Mouse (Mus musculus): ENCODE measurements around the gene Fh1. TPM values are rescaled to one million over a fixed set of nuclear protein-coding genes. Genes with fewer than 3 reads are reported as not detected.

Gene Fh1
- polyA plus RNA-seq, 1 experiment from 2014 or later = 162 TPM

- no peak overlapping the region for H3K9ac ChIP-seq (ENCODE audit: low read depth, low read length)
- TF ChIP-seq CTCF (IDR thresholded peaks at IDR 0.05; ENCODE audit: low read depth) = no peak
- no peaks in the 10 kb centered on the region for H3K27me3 ChIP-seq (ENCODE audit: insufficient read depth, low read length)
- 96% methylated on average over 6 of the region's 6 CpGs for WGBS
- no peaks in the 10 kb centered on the region for H3K4me1 ChIP-seq (replicated peaks; ENCODE audit: insufficient read depth, low read length)
- no peak for ATAC-seq (replicated peaks; ENCODE audit: low FRiP score, low read depth)
- H3K9me3 ChIP-seq (replicated peaks; ENCODE audit: low read length) = no peaks in the 10 kb centered on the region
- DNase-seq (ENCODE audit: low spot score) = no peak
- H3K4me2 ChIP-seq (ENCODE audit: low read length) = no peak overlapping the region
- H3K27ac ChIP-seq = no peak overlapping the region
- peaks cover 50% of the 10 kb centered on the region for H3K36me3 ChIP-seq (ENCODE audit: insufficient read depth, low read length)
- no peak overlapping the region for H3K4me3 ChIP-seq (replicated peaks; ENCODE audit: low read depth, low read length)
Measured at GRCm38 (mm10) chr1:175607308-175607707, 18.1 kb downstream of the Fh1 start.

- Histone ChIP-seq H3K9ac (ENCODE audit: low read depth, low read length) (no peak overlapping the region), H3K9me3 (replicated peaks; ENCODE audit: low read length) (no peaks in the 10 kb centered on the region), H3K27me3 (ENCODE audit: insufficient read depth, low read length) (no peaks in the 10 kb centered on the region), H3K4me1 (replicated peaks; ENCODE audit: insufficient read depth, low read length) (no peaks in the 10 kb centered on the region), H3K4me3 (replicated peaks; ENCODE audit: low read depth, low read length) (no peak overlapping the region), H3K36me3 (ENCODE audit: insufficient read depth, low read length) (peaks cover 41% of the 10 kb centered on the region), H3K4me2 (ENCODE audit: low read length) (no peak overlapping the region), H3K27ac (no peak overlapping the region)
- 62% methylated on average over 6 of the region's 6 CpGs for WGBS
- DNase-seq (ENCODE audit: low spot score) (peak; percentile 27), ATAC-seq (replicated peaks; ENCODE audit: low FRiP score, low read depth) (no peak)
- peak; percentile 54 for TF ChIP-seq CTCF (IDR thresholded peaks at IDR 0.05; ENCODE audit: low read depth)
Measured at GRCm38 (mm10) chr1:175603390-175603789, 22.0 kb downstream of the Fh1 start.

- no peak overlapping the region for H3K4me3 ChIP-seq (replicated peaks; ENCODE audit: low read depth, low read length)
- TF ChIP-seq CTCF (IDR thresholded peaks at IDR 0.05; ENCODE audit: low read depth) = no peak
- H3K36me3 ChIP-seq (ENCODE audit: insufficient read depth, low read length) = peaks cover 30% of the 10 kb centered on the region
- 87% methylated on average over 11 of the region's 11 CpGs for whole genome bisulfite sequencing
- ATAC-seq (replicated peaks; ENCODE audit: low FRiP score, low read depth) = no peak
- no peak overlapping the region for H3K27ac ChIP-seq
- H3K9ac ChIP-seq (ENCODE audit: low read depth, low read length) = no peak overlapping the region
- no peaks in the 10 kb centered on the region for H3K9me3 ChIP-seq (replicated peaks; ENCODE audit: low read length)
- H3K4me1 ChIP-seq (replicated peaks; ENCODE audit: insufficient read depth, low read length) = no peaks in the 10 kb centered on the region
- no peak for DNase-seq (ENCODE audit: low spot score)
- H3K27me3 ChIP-seq (ENCODE audit: insufficient read depth, low read length) = no peaks in the 10 kb centered on the region
- no peak overlapping the region for H3K4me2 ChIP-seq (ENCODE audit: low read length)
Measured at GRCm38 (mm10) chr1:175602231-175602630, 23.2 kb downstream of the Fh1 start.

DNA sequence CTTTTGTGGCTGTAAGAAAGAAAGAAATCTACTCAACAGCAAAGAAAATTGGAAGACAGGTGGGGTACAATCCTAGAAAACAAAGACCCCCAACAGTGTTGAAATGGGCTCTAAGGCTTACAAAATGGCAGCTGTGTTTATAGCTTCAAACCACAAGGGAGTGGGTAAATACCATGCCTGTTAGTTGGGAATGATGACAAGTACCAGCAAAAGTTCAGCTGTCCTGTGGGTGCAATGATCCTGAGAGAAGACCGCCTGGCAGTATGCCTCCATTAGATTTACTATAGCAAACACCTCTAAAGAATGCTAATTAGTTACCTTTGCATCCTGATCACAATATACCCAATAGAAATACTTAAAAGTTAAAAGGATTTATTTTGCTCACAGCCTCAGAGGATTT lies 32.6 kb downstream of the Fh1 start:
- DNase-seq (ENCODE audit: low spot score) (no peak), ATAC-seq (replicated peaks; ENCODE audit: low FRiP score, low read depth) (no peak)
- Histone ChIP-seq H3K27me3 (ENCODE audit: insufficient read depth, low read length) (no peaks in the 10 kb centered on the region), H3K4me2 (ENCODE audit: low read length) (no peak overlapping the region), H3K4me1 (replicated peaks; ENCODE audit: insufficient read depth, low read length) (no peaks in the 10 kb centered on the region), H3K27ac (no peak overlapping the region), H3K4me3 (replicated peaks; ENCODE audit: low read depth, low read length) (no peak overlapping the region), H3K36me3 (ENCODE audit: insufficient read depth, low read length) (no peaks in the 10 kb centered on the region), H3K9me3 (replicated peaks; ENCODE audit: low read length) (no peaks in the 10 kb centered on the region), H3K9ac (ENCODE audit: low read depth, low read length) (no peak overlapping the region)
- 89% methylated on average over 1 of the region's 1 CpGs for WGBS
- TF ChIP-seq CTCF (IDR thresholded peaks at IDR 0.05; ENCODE audit: low read depth) = no peak

DNA sequence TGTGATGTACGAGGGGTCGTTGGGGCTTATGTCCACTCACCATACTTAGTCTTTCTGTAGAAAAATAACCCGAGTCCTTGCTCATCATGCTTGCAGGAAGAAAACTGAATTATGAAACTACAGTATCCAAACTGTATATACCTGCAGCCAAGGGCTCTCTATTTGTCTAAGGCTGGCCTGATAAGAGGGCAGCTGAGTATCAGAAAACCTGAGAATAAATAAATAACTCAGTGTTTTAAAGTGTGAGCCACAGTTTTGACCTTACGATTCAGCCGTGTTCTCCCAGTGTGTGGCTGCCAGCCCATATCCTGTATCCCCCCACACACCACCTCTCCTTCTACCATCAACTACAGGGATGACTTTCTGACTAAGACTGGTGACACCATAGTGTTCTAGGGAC lies 38.8 kb downstream of the Fh1 start:
- 53% methylated on average over 5 of the region's 5 CpGs for WGBS
- no peak for TF ChIP-seq CTCF (IDR thresholded peaks at IDR 0.05; ENCODE audit: low read depth)
- Histone ChIP-seq H3K4me3 (replicated peaks; ENCODE audit: low read depth, low read length) (no peak overlapping the region), H3K27ac (no peak overlapping the region), H3K36me3 (ENCODE audit: insufficient read depth, low read length) (no peaks in the 10 kb centered on the region), H3K9ac (ENCODE audit: low read depth, low read length) (no peak overlapping the region), H3K4me2 (ENCODE audit: low read length) (no peak overlapping the region), H3K4me1 (replicated peaks; ENCODE audit: insufficient read depth, low read length) (no peaks in the 10 kb centered on the region), H3K9me3 (replicated peaks; ENCODE audit: low read length) (no peaks in the 10 kb centered on the region), H3K27me3 (ENCODE audit: insufficient read depth, low read length) (no peaks in the 10 kb centered on the region)
- no peak for ATAC-seq (replicated peaks; ENCODE audit: low FRiP score, low read depth)
- DNase-seq (ENCODE audit: low spot score) = no peak

GRCm38 (mm10) chr1:175585267-175585666 lies 40.2 kb downstream of the Fh1 start:
- no peak overlapping the region for H3K4me2 ChIP-seq (ENCODE audit: low read length)
- no peaks in the 10 kb centered on the region for H3K9me3 ChIP-seq (replicated peaks; ENCODE audit: low read length)
- no peak for TF ChIP-seq CTCF (IDR thresholded peaks at IDR 0.05; ENCODE audit: low read depth)
- H3K4me1 ChIP-seq (replicated peaks; ENCODE audit: insufficient read depth, low read length) = no peaks in the 10 kb centered on the region
- no peak for DNase-seq (ENCODE audit: low spot score)
- H3K4me3 ChIP-seq (replicated peaks; ENCODE audit: low read depth, low read length) = no peak overlapping the region
- H3K27me3 ChIP-seq (ENCODE audit: insufficient read depth, low read length) = no peaks in the 10 kb centered on the region
- 67% methylated on average over 2 of the region's 2 CpGs for WGBS
- no peak for ATAC-seq (replicated peaks; ENCODE audit: low FRiP score, low read depth)
- H3K9ac ChIP-seq (ENCODE audit: low read depth, low read length) = no peak overlapping the region
- H3K27ac ChIP-seq = no peak overlapping the region
- no peaks in the 10 kb centered on the region for H3K36me3 ChIP-seq (ENCODE audit: insufficient read depth, low read length)

GRCm38 (mm10) chr1:175582799-175583198 lies 42.6 kb downstream of the Fh1 start:
- Histone ChIP-seq H3K36me3 (ENCODE audit: insufficient read depth, low read length) (no peaks in the 10 kb centered on the region), H3K4me3 (replicated peaks; ENCODE audit: low read depth, low read length) (no peak overlapping the region), H3K9ac (ENCODE audit: low read depth, low read length) (no peak overlapping the region), H3K4me1 (replicated peaks; ENCODE audit: insufficient read depth, low read length) (no peaks in the 10 kb centered on the region), H3K27me3 (ENCODE audit: insufficient read depth, low read length) (no peaks in the 10 kb centered on the region), H3K9me3 (replicated peaks; ENCODE audit: low read length) (no peaks in the 10 kb centered on the region), H3K4me2 (ENCODE audit: low read length) (no peak overlapping the region), H3K27ac (no peak overlapping the region)
- WGBS = 84% methylated on average over 4 of the region's 4 CpGs
- DNase-seq (ENCODE audit: low spot score) (no peak), ATAC-seq (replicated peaks; ENCODE audit: low FRiP score, low read depth) (no peak)
- TF ChIP-seq CTCF (IDR thresholded peaks at IDR 0.05; ENCODE audit: low read depth) = no peak

Measured in kidney, postnatal 0 days (tissue).